27 mouse cellular contexts compared by ENCODE assay signal in the genomic region with DNA sequence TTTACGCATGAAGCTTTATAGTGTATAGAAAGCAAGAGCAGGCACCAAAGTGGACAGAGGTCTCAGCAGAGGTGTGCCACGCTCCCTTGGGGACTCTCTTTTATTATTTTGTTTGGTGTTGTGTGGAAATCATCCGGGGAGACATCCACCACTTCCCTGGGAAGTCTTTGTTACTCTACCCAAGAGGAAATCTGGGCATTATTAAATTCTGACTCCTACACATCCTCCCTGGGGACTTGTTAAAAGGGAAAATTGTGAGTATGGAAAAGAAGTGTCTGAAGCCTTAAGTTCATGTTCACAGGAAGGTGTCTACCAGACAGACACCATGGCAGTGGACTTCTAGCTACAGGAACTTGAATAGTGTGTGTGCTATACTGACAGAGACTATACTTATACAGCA. TPM values are rescaled to one million over a fixed set of nuclear protein-coding genes. Genes with fewer than 3 reads are reported as not detected.
DNase-seq lines count a peak whose midpoint lies in the region; ATAC-seq and TF ChIP-seq lines count a peak whose summit lies in the region.
"Had no signal": no experiment of that assay in that cellular context is flagged by ENCODE, and none has a peak within 500 bp of the region (broad histone marks: within the 10 kb centered on the region; RNA-seq: fewer than 3 reads in every experiment).

No protein-coding gene starts in this region.

- WGBS in heart, adult 2 months = 20% methylated on average over 3 of the region's 3 CpGs
- WGBS in hindbrain, embryonic 16.5 days = 64% methylated on average over 3 of the region's 3 CpGs
- WGBS in hindbrain, embryonic 13.5 days = 79% methylated on average over 3 of the region's 3 CpGs
- WGBS in midbrain, embryonic 11.5 days = 76% methylated on average over 3 of the region's 3 CpGs
- 73% methylated on average over 3 of the region's 3 CpGs for WGBS in midbrain, embryonic 13.5 days
- WGBS in embryonic facial prominence, embryonic 15.5 days = 62% methylated on average over 3 of the region's 3 CpGs

- intact Hi-C loops in heart, adult 2 months (cut with DNase I) = no loop called here

- no peak overlapping the region for H3K4me2 ChIP-seq in hindbrain, embryonic 16.5 days (ENCODE audit: low read length)
- H3K4me2 ChIP-seq in hindbrain, embryonic 13.5 days = no peak overlapping the region
- H3K4me2 ChIP-seq in midbrain, embryonic 11.5 days = no peak overlapping the region
- H3K4me2 ChIP-seq in midbrain, embryonic 13.5 days (replicated peaks) = no peak overlapping the region
- no peak overlapping the region for H3K4me2 ChIP-seq in embryonic facial prominence, embryonic 15.5 days (replicated peaks)
- H3K4me2 ChIP-seq: limb, embryonic 13.5 days; liver, embryonic 11.5 days; lung, embryonic 15.5 days; midbrain, embryonic 12.5 days had no signal

- H3K9me3 ChIP-seq in hindbrain, embryonic 16.5 days (ENCODE audit: control insufficient read depth, low read length) = no peaks in the 10 kb centered on the region
- H3K9me3 ChIP-seq in hindbrain, embryonic 13.5 days = no peaks in the 10 kb centered on the region; the same call in 1 of the 2 replicates
- no peaks in the 10 kb centered on the region; the same call in 1 of the 2 replicates for H3K9me3 ChIP-seq in midbrain, embryonic 11.5 days (ENCODE audit: control insufficient read depth, low read length)
- H3K9me3 ChIP-seq in midbrain, embryonic 13.5 days = peaks cover 7% of the 10 kb centered on the region; the same call in 1 of the 2 replicates
- no peaks in the 10 kb centered on the region for H3K9me3 ChIP-seq in embryonic facial prominence, embryonic 15.5 days (replicated peaks)
- H3K9me3 ChIP-seq: lung, embryonic 15.5 days; midbrain, embryonic 12.5 days had no signal

- no peaks in the 10 kb centered on the region for H3K27me3 ChIP-seq in heart, adult 2 months (ENCODE audit: control insufficient read depth, insufficient read depth, low read length)
- H3K27me3 ChIP-seq in hindbrain, embryonic 16.5 days (replicated peaks; ENCODE audit: control insufficient read depth, insufficient read depth, low read length) = no peaks in the 10 kb centered on the region
- H3K27me3 ChIP-seq in hindbrain, embryonic 13.5 days = no peaks in the 10 kb centered on the region
- no peaks in the 10 kb centered on the region for H3K27me3 ChIP-seq in midbrain, embryonic 11.5 days (ENCODE audit: control insufficient read depth, insufficient read depth, low read length)
- H3K27me3 ChIP-seq in midbrain, embryonic 13.5 days = no peaks in the 10 kb centered on the region
- H3K27me3 ChIP-seq in embryonic facial prominence, embryonic 15.5 days = no peaks in the 10 kb centered on the region
- H3K27me3 ChIP-seq: CH12.LX; limb, embryonic 13.5 days; lung, embryonic 15.5 days; midbrain, embryonic 12.5 days had no signal

- H3K36me3 ChIP-seq in heart, adult 2 months (ENCODE audit: control insufficient read depth, insufficient read depth, low read length) = peaks cover 29% of the 10 kb centered on the region
- H3K36me3 ChIP-seq in hindbrain, embryonic 16.5 days (ENCODE audit: control insufficient read depth, insufficient read depth, low read length) = no peaks in the 10 kb centered on the region
- 0 out of 2 replicates have a peak, but pooled peaks cover 5% of the 10 kb centered on the region for H3K36me3 ChIP-seq in hindbrain, embryonic 13.5 days
- H3K36me3 ChIP-seq in midbrain, embryonic 11.5 days (ENCODE audit: control insufficient read depth, insufficient read depth, low read length) = no peaks in the 10 kb centered on the region
- no peaks in the 10 kb centered on the region for H3K36me3 ChIP-seq in midbrain, embryonic 13.5 days
- H3K36me3 ChIP-seq in embryonic facial prominence, embryonic 15.5 days = no peaks in the 10 kb centered on the region
- H3K36me3 ChIP-seq: limb, embryonic 13.5 days; lung, embryonic 15.5 days; midbrain, embryonic 12.5 days had no signal

- no peak for TF ChIP-seq CTCF in heart, adult 2 months (IDR thresholded peaks at IDR 0.05)

- no peak for DNase-seq in heart, adult 2 months
- no peak for DNase-seq in heart, adult 18-20 months
- DNase-seq in midbrain, embryonic 11.5 days (ENCODE audit: low spot score, missing footprints) = peak; percentile 78
- DNase-seq: adrenal gland, adult 2 months; adrenal gland, postnatal 36 days; cerebellum, adult 2 months; gastrocnemius, postnatal 14 days; heart, adult 11 months; heart, postnatal 10 days; kidney, adult 18-20 months; kidney, postnatal 4 days; layer of hippocampus, adult 9-11 months; right cerebral cortex, adult 18-20 months; spleen, adult 18-20 months; thymus, postnatal 14 days had no signal

- no peak overlapping the region for H3K4me3 ChIP-seq in heart, adult 2 months
- H3K4me3 ChIP-seq in hindbrain, embryonic 16.5 days (ENCODE audit: low read length) = no peak overlapping the region
- H3K4me3 ChIP-seq in hindbrain, embryonic 13.5 days = no peak overlapping the region
- no peak overlapping the region for H3K4me3 ChIP-seq in midbrain, embryonic 11.5 days (ENCODE audit: low read depth, low read length)
- H3K4me3 ChIP-seq in midbrain, embryonic 13.5 days (replicated peaks) = no peak overlapping the region
- no peak overlapping the region for H3K4me3 ChIP-seq in embryonic facial prominence, embryonic 15.5 days (replicated peaks)
- H3K4me3 ChIP-seq: limb, embryonic 13.5 days; lung, embryonic 15.5 days; midbrain, embryonic 12.5 days had no signal

- peak overlapping the region; percentile 81 for H3K27ac ChIP-seq in heart, adult 2 months
- peak overlapping the region; percentile 36; the same call in 1 of the 2 replicates for H3K27ac ChIP-seq in hindbrain, embryonic 16.5 days (ENCODE audit: low read depth, low read length)
- no peak overlapping the region for H3K27ac ChIP-seq in hindbrain, embryonic 13.5 days
- H3K27ac ChIP-seq in midbrain, embryonic 11.5 days (ENCODE audit: low read depth, low read length) = no peak overlapping the region
- no peak overlapping the region for H3K27ac ChIP-seq in midbrain, embryonic 13.5 days
- H3K27ac ChIP-seq in embryonic facial prominence, embryonic 15.5 days (replicated peaks) = no peak overlapping the region
- H3K27ac ChIP-seq: kidney, postnatal 0 days; limb, embryonic 13.5 days; lung, embryonic 15.5 days; midbrain, embryonic 12.5 days had no signal

- TF ChIP-seq EP300 in heart, adult 2 months (IDR thresholded peaks at IDR 0.05; ENCODE audit: insufficient read depth, low read depth, low read length) = no peak

- H3K79me2 ChIP-seq in heart, adult 2 months (replicated peaks; ENCODE audit: control insufficient read depth, insufficient read depth, low read length) = peaks cover 9% of the 10 kb centered on the region

- peaks cover 15% of the 10 kb centered on the region for H3K4me1 ChIP-seq in heart, adult 2 months (ENCODE audit: control insufficient read depth, insufficient read depth, low read length)
- no peaks in the 10 kb centered on the region; the same call in 1 of the 2 replicates for H3K4me1 ChIP-seq in hindbrain, embryonic 16.5 days (ENCODE audit: control insufficient read depth, insufficient read depth, low read depth, low read length)
- peaks cover 16% of the 10 kb centered on the region for H3K4me1 ChIP-seq in hindbrain, embryonic 13.5 days (replicated peaks)
- no peaks in the 10 kb centered on the region for H3K4me1 ChIP-seq in midbrain, embryonic 11.5 days (ENCODE audit: control insufficient read depth, insufficient read depth, low read length)
- peaks cover 6% of the 10 kb centered on the region; the same call in 1 of the 2 replicates for H3K4me1 ChIP-seq in midbrain, embryonic 13.5 days (replicated peaks)
- peaks cover 5% of the 10 kb centered on the region; the same call in 1 of the 2 replicates for H3K4me1 ChIP-seq in embryonic facial prominence, embryonic 15.5 days
- H3K4me1 ChIP-seq: midbrain, embryonic 12.5 days had no signal

- no peak for TF ChIP-seq POLR2A in heart, adult 2 months (IDR thresholded peaks at IDR 0.05; ENCODE audit: insufficient read depth, low read depth, low read length)

- ATAC-seq in hindbrain, embryonic 16.5 days = no peak; the same call in 1 of the 2 replicates
- ATAC-seq in hindbrain, embryonic 13.5 days (ENCODE audit: low FRiP score) = no peak
- ATAC-seq in midbrain, embryonic 11.5 days (ENCODE audit: low FRiP score) = no peak
- ATAC-seq in midbrain, embryonic 13.5 days = no peak
- 0 out of 2 replicates have a peak, but pooled peaks have one; percentile 7 for ATAC-seq in embryonic facial prominence, embryonic 15.5 days (ENCODE audit: insufficient number of reproducible peaks, low FRiP score, low TSS enrichment, low read depth)
- ATAC-seq in megakaryocyte progenitor cell, adult 5-6 weeks (replicated peaks; ENCODE audit: poor library complexity) = no peak
- ATAC-seq: activated CD4-positive, CD25-positive, alpha-beta regulatory T cell, adult 4 months had no signal

- peak overlapping the region; percentile 51; the same call in 1 of the 2 replicates for H3K9ac ChIP-seq in heart, adult 2 months (ENCODE audit: low read depth, low read length)
- no peak overlapping the region for H3K9ac ChIP-seq in hindbrain, embryonic 16.5 days (ENCODE audit: low read depth, low read length)
- H3K9ac ChIP-seq in hindbrain, embryonic 13.5 days = no peak overlapping the region
- no peak overlapping the region for H3K9ac ChIP-seq in midbrain, embryonic 11.5 days (ENCODE audit: low read length)
- no peak overlapping the region for H3K9ac ChIP-seq in midbrain, embryonic 13.5 days (replicated peaks)
- H3K9ac ChIP-seq in embryonic facial prominence, embryonic 15.5 days = no peak overlapping the region
- H3K9ac ChIP-seq: limb, embryonic 13.5 days; lung, embryonic 15.5 days; midbrain, embryonic 12.5 days had no signal

RNA-seq across cellular contexts. Expression of gene Ablim1, which starts 31.4 kb away (rescaled TPM):
- total RNA-seq in heart, adult 2 months (2021) = 100 to 1,000 TPM; 418 to 454 TPM
- 101 and 165 TPM in 2 replicates for polyA plus RNA-seq in heart, adult 2 months (2012; rRNA removed)
- total RNA-seq in heart, adult 18-20 months (2021) = 100 to 1,000 TPM; 384 to 401 TPM
- 57.3 and 62.1 TPM in 2 replicates for polyA plus RNA-seq in hindbrain, embryonic 16.5 days (2015; fragmentation: Nextera tagmentation; extraction: Ambion mirVana)
- 37.9 and 40.2 TPM in 2 replicates for polyA plus RNA-seq in hindbrain, embryonic 13.5 days (2015; fragmentation: Nextera tagmentation; extraction: Ambion mirVana)
- polyA plus RNA-seq in midbrain, embryonic 11.5 days (2014; fragmentation: Nextera tagmentation; extraction: Ambion mirVana) = 18.3 and 21.7 TPM in 2 replicates
- 31.3 and 34.4 TPM in 2 replicates for polyA plus RNA-seq in midbrain, embryonic 13.5 days (2015; fragmentation: Nextera tagmentation; extraction: Ambion mirVana)
- 67.7 and 71.3 TPM in 2 replicates for polyA plus RNA-seq in embryonic facial prominence, embryonic 15.5 days (2015; fragmentation: Nextera tagmentation; extraction: Ambion mirVana)
- total RNA-seq in megakaryocyte progenitor cell, adult 5-6 weeks (2015) = 6.1 and 7.0 TPM in 2 replicates
- 6.7 and 8.1 TPM in 2 replicates for total RNA-seq in megakaryocyte progenitor cell, adult 5-6 weeks (2017)

Comparison
In these comparisons a context has a peak if more than half of its experiments do, and no peak if none do; other contexts are left out.
1. H3K27ac ChIP-seq: peak in heart, adult 2 months (single experiment) and hindbrain, embryonic 16.5 days (single experiment); none in hindbrain, embryonic 13.5 days (single experiment), midbrain, embryonic 11.5 days (single experiment), midbrain, embryonic 13.5 days (single experiment) and embryonic facial prominence, embryonic 15.5 days (single experiment).